Mouse (Mus musculus): ENCODE results near the gene Asb17. TPM values are rescaled to one million over a fixed set of nuclear protein-coding genes. Genes with fewer than 3 reads are reported as not detected.
"Not testable (repeated sequence)": the region's sequence is repeated elsewhere in the genome, so short reads cannot be mapped to it uniquely, and the experiment has no call there.

The Asb17 gene
- polyA plus RNA-seq, 1 experiment from 2014 or later = 0.13 TPM

DNA sequence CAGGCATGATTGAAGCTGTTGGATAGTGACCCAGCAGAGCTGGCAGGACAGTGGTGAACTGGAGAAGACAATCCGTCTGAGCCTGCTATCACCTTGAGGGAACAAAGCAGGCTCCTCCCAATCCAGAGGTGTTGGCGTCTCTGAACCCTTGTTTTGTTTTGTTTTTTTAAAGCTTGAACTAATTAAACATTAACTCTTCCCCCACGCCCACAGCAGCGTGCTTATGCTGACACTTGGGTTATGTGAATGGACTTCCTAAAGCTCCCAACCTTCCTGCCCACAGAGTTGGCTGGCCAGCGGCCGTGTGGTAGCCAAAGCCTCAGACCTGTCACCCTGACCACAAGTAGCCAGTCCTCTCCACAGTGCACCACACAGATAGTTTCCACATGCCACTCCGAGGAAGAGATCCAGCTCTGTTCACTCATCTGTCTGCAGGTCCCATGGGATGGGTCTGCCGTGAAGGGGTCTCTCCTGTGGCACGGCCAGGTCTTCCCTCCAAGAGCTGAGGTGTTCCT lies 26.6 kb upstream of the Asb17 start:
- ATAC-seq (ENCODE audit: insufficient number of reproducible peaks, insufficient read depth, low FRiP score, low TSS enrichment) = no peak
- 83% methylated on average over 9 of the region's 9 CpGs for WGBS
- Histone ChIP-seq H3K9me3 (no peaks in the 10 kb centered on the region), H3K36me3 (no peaks in the 10 kb centered on the region), H3K4me1 (no peaks in the 10 kb centered on the region), H3K4me2 (replicated peaks) (no peak overlapping the region), H3K4me3 (no peak overlapping the region), H3K27me3 (no peaks in the 10 kb centered on the region), H3K27ac (no peak overlapping the region), H3K9ac (no peak overlapping the region)

- Histone ChIP-seq H3K9me3 (no peaks in the 10 kb centered on the region), H3K9ac (no peak overlapping the region), H3K27me3 (no peaks in the 10 kb centered on the region), H3K36me3 (no peaks in the 10 kb centered on the region), H3K4me2 (replicated peaks) (no peak overlapping the region), H3K4me1 (no peaks in the 10 kb centered on the region), H3K27ac (no peak overlapping the region), H3K4me3 (no peak overlapping the region)
- no peak for ATAC-seq (ENCODE audit: insufficient number of reproducible peaks, insufficient read depth, low FRiP score, low TSS enrichment)
- WGBS = 95% methylated on average over 3 of the region's 3 CpGs
These were observed 25.3 kb upstream of the Asb17 start for GRCm38 (mm10) chr3:153818723-153819122.

DNA sequence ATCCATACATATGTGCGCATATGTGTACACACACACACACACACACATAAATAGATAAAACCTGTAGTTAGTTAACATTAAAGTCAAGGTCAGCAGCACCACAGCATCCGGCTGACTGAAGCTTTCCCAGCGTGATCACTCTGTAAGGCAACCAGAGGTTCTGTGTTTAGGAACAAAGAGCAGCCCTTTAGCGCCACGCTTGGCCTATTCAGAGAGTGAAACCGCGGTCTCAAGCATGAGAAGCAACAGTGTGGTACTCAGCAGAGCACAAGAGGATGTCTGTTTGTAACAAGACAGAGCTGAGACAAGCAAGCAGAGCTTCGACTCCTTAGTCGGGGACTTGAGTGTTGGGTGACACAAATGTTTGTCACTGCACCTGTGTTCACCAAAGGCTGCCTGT lies 24.6 kb upstream of the Asb17 start:
- Histone ChIP-seq H3K4me3 (no peak overlapping the region), H3K36me3 (no peaks in the 10 kb centered on the region), H3K27me3 (no peaks in the 10 kb centered on the region), H3K4me1 (no peaks in the 10 kb centered on the region), H3K9me3 (no peaks in the 10 kb centered on the region), H3K9ac (no peak overlapping the region), H3K4me2 (replicated peaks) (no peak overlapping the region), H3K27ac (no peak overlapping the region)
- ATAC-seq (ENCODE audit: insufficient number of reproducible peaks, insufficient read depth, low FRiP score, low TSS enrichment) = no peak
- 85% methylated on average over 9 of the region's 9 CpGs for WGBS

GRCm38 (mm10) chr3:153823671-153824515 lies 20.1 kb upstream of the Asb17 start:
- ATAC-seq (ENCODE audit: insufficient number of reproducible peaks, insufficient read depth, low FRiP score, low TSS enrichment) = no peak
- H3K9ac ChIP-seq = no peak overlapping the region

DNA sequence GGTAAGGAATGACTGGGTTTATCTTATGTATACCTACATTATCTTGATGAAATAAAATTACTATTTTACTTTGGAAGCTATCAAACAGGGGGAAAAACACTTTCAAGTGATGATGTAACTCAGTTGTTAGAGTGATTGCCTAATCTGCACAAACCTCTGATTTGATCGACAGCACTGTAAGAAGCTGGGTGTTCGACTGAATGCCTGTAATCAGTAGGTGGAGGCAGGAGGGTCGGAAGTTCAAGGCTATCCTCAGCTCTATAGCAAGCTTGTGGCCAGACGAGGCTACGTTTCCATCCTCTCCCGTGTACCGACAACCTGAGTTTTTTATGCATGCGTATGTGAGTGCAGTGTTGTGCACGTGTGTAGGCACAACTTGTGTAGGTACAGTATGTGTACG lies 18.8 kb upstream of the Asb17 start:
- no peaks in the 10 kb centered on the region for H3K27me3 ChIP-seq
- no peaks in the 10 kb centered on the region for H3K4me1 ChIP-seq
- H3K9ac ChIP-seq = no peak overlapping the region
- ATAC-seq (ENCODE audit: insufficient number of reproducible peaks, insufficient read depth, low FRiP score, low TSS enrichment) = no peak
- no peaks in the 10 kb centered on the region for H3K9me3 ChIP-seq
- no peak overlapping the region for H3K4me3 ChIP-seq
- H3K27ac ChIP-seq = no peak overlapping the region
- no peak overlapping the region for H3K4me2 ChIP-seq (replicated peaks)
- 91% methylated on average over 10 of the region's 10 CpGs for WGBS
- H3K36me3 ChIP-seq = no peaks in the 10 kb centered on the region

More at GRCm38 (mm10) chr3:153823671-153824515, 20.1 kb upstream of the Asb17 start:
- Histone ChIP-seq H3K27ac (no peak overlapping the region), H3K4me2 (replicated peaks) (no peak overlapping the region), H3K36me3 (no peaks in the 10 kb centered on the region), H3K27me3 (no peaks in the 10 kb centered on the region), H3K4me3 (no peak overlapping the region), H3K9me3 (no peaks in the 10 kb centered on the region), H3K4me1 (no peaks in the 10 kb centered on the region)
- 72% methylated on average over 11 of the region's 11 CpGs for whole genome bisulfite sequencing

GRCm38 (mm10) chr3:153826616-153827015 lies 17.4 kb upstream of the Asb17 start:
- no peak for ATAC-seq (ENCODE audit: insufficient number of reproducible peaks, insufficient read depth, low FRiP score, low TSS enrichment)
- 22% methylated on average over 6 of the region's 6 CpGs for WGBS
- Histone ChIP-seq H3K9ac (no peak overlapping the region), H3K36me3 (no peaks in the 10 kb centered on the region), H3K9me3 (no peaks in the 10 kb centered on the region), H3K4me3 (no peak overlapping the region), H3K27me3 (no peaks in the 10 kb centered on the region), H3K27ac (no peak overlapping the region), H3K4me1 (no peaks in the 10 kb centered on the region), H3K4me2 (replicated peaks) (no peak overlapping the region)

DNA sequence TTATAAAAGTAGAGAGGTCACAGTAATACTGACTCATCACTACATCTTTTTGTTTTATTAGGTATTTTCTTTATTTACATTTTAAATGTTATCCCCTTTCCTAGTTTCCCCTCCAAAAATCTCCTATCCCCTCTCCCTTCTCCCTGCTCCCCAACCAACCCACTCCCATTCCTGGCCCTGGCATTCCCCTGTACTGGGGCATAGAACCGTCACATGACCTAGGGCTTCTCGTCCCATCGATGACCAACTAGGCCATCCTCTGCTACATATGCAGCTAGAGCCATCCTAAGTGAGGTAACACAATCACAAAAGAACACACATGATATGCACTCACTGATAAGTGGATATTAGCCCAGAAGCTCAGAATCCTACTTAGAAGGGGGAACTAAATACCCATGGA lies 14.2 kb upstream of the Asb17 start:
- not testable (repeated sequence) for H3K4me1 ChIP-seq

GRCm38 (mm10) chr3:153831014-153831872 lies 12.8 kb upstream of the Asb17 start:
- Histone ChIP-seq H3K4me2 (replicated peaks) (no peak overlapping the region), H3K4me1 (no peaks in the 10 kb centered on the region), H3K27me3 (no peaks in the 10 kb centered on the region), H3K4me3 (no peak overlapping the region), H3K36me3 (no peaks in the 10 kb centered on the region), H3K9ac (no peak overlapping the region), H3K27ac (no peak overlapping the region), H3K9me3 (no peaks in the 10 kb centered on the region)
- 71% methylated on average over 11 of the region's 11 CpGs for WGBS
- ATAC-seq (ENCODE audit: insufficient number of reproducible peaks, insufficient read depth, low FRiP score, low TSS enrichment) = 0 out of 2 replicates have a peak, but pooled peaks have one; percentile 33

More for the DNA sequence above, 14.2 kb upstream of the Asb17 start:
- H3K4me2 ChIP-seq (replicated peaks); H3K27ac ChIP-seq; ATAC-seq (ENCODE audit: insufficient number of reproducible peaks, insufficient read depth, low FRiP score, low TSS enrichment); H3K4me3 ChIP-seq; H3K36me3 ChIP-seq; H3K9me3 ChIP-seq; H3K9ac ChIP-seq; H3K27me3 ChIP-seq: not testable (repeated sequence)
- 90% methylated on average over 3 of the region's 3 CpGs for WGBS

DNA sequence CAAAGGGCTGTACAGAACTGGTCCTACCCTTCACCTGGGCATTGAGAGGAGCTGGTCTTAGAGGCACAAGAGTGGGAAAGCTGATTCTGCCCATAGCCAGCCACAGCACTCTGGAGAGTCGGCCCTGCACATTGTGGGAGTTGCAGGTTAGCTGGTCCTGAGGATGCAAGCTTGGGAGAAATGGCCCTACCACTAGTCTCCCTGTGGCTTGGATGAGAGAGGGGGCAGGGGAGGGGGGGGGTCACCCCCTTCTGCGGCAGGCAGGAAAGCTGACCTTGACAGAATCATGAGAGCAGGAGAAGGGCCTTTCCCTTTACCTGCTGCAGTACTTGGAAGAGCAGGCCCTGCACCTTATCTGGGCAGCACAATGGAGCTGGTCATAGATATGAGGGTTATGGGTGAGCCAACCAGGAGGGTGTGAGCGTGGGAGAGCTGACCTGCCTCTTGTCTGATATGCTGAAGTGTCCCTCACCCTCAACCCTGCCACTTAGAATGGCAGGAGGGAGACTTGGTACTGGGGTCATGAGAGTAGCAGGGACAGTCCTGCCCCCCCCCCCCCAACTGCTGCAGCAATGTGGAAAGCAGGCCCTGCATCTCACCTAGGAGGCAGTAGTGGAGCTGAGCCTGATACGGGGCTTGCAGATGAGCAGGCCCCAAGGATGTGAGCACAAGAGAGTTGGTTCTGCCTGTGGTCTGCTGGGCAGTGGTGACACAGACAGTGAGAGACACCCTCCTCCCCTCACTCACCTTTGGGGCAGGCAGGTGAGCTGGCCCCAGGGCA lies 11.9 kb upstream of the Asb17 start:
- Histone ChIP-seq H3K27ac (no peak overlapping the region), H3K9ac (no peak overlapping the region), H3K27me3 (no peaks in the 10 kb centered on the region), H3K36me3 (no peaks in the 10 kb centered on the region), H3K4me1 (no peaks in the 10 kb centered on the region), H3K4me2 (replicated peaks) (no peak overlapping the region), H3K9me3 (no peaks in the 10 kb centered on the region), H3K4me3 (no peak overlapping the region)
- 75% methylated on average over 4 of the region's 4 CpGs for WGBS
- ATAC-seq (ENCODE audit: insufficient number of reproducible peaks, insufficient read depth, low FRiP score, low TSS enrichment) = peak; percentile 37; the same call in 1 of the 2 replicates

DNA sequence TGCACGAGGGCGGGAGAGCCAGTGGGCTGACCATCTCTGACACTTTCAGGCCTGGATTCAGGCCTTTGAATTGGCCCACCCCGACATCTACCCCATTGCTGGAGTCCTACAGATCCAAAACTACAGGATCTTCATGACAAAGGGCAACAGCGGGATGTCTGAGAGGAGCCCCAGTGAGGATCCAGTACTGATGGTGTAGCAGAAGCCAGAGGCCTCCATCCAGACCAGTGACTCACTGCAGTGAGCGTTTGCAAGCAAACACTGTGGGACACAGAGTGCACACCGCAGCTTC lies 11.4 kb upstream of the Asb17 start:
- ATAC-seq (ENCODE audit: insufficient number of reproducible peaks, insufficient read depth, low FRiP score, low TSS enrichment) = no peak
- no peak overlapping the region for H3K27ac ChIP-seq

DNA sequence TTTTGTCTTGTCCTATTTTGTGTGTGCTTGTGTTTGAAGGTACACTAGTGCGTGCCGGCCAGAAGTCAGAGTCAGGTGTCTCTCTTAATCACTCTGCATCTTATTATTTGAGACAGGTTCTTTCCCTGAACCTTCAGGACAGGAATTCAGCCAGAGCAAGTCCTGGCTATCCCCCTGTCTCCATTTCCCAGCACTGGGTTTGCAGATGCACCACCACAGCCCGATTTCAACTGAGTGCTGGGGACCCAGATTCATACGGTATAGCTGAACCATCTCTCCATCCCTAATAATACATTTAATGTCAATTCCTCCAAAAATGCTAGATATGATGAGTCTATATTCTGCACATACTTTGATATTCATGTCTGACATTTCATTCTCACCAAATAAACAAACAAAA lies 9.9 kb upstream of the Asb17 start:
- Histone ChIP-seq H3K27me3 (no peaks in the 10 kb centered on the region), H3K4me1 (peaks cover 4% of the 10 kb centered on the region; the same call in 1 of the 2 replicates), H3K36me3 (no peaks in the 10 kb centered on the region), H3K9ac (no peak overlapping the region), H3K9me3 (no peaks in the 10 kb centered on the region), H3K4me2 (replicated peaks) (no peak overlapping the region), H3K4me3 (no peak overlapping the region), H3K27ac (no peak overlapping the region)
- WGBS = 91% methylated on average over 4 of the region's 4 CpGs
- ATAC-seq (ENCODE audit: insufficient number of reproducible peaks, insufficient read depth, low FRiP score, low TSS enrichment) = no peak

More for the DNA sequence above, 11.4 kb upstream of the Asb17 start:
- Histone ChIP-seq H3K27me3 (no peaks in the 10 kb centered on the region), H3K9me3 (no peaks in the 10 kb centered on the region), H3K4me3 (no peak overlapping the region), H3K9ac (no peak overlapping the region), H3K4me2 (replicated peaks) (no peak overlapping the region), H3K4me1 (peaks cover 2% of the 10 kb centered on the region; the same call in 1 of the 2 replicates), H3K36me3 (no peaks in the 10 kb centered on the region)
- WGBS = 40% methylated on average over 6 of the region's 6 CpGs
